In genomic region chr12:87401883-87402282, GRCm38 (mm10) we compare ENCODE assay signal across 23 mouse cellular contexts. TPM values are rescaled to one million over a fixed set of nuclear protein-coding genes. Genes with fewer than 3 reads are reported as not detected.
DNase-seq lines count a peak whose midpoint lies in the region; ATAC-seq and TF ChIP-seq lines count a peak whose summit lies in the region.
"Had no signal": no experiment of that assay in that cellular context is flagged by ENCODE, and none has a peak within 500 bp of the region (broad histone marks: within the 10 kb centered on the region; RNA-seq: fewer than 3 reads in every experiment).

No protein-coding gene starts in this region.

- no peaks in the 10 kb centered on the region for H3K27me3 ChIP-seq in embryonic facial prominence, embryonic 11.5 days (ENCODE audit: control insufficient read depth, insufficient read depth, low read length)
- H3K27me3 ChIP-seq in embryonic facial prominence, embryonic 10.5 days (replicated peaks; ENCODE audit: low read depth, poor library complexity, severe bottlenecking) = no peaks in the 10 kb centered on the region
- H3K27me3 ChIP-seq in midbrain, postnatal 0 days (ENCODE audit: insufficient read depth, low read length) = no peaks in the 10 kb centered on the region
- H3K27me3 ChIP-seq in midbrain, embryonic 11.5 days (ENCODE audit: control insufficient read depth, insufficient read depth, low read length) = no peaks in the 10 kb centered on the region
- H3K27me3 ChIP-seq: embryonic facial prominence, embryonic 12.5 days; embryonic facial prominence, embryonic 15.5 days; hindbrain, embryonic 12.5 days; hindbrain, embryonic 15.5 days; Patski had no signal

- H3K9ac ChIP-seq in embryonic facial prominence, embryonic 11.5 days (replicated peaks; ENCODE audit: low read length) = no peak overlapping the region
- H3K9ac ChIP-seq in midbrain, postnatal 0 days (replicated peaks; ENCODE audit: low read length, poor library complexity, severe bottlenecking) = no peak overlapping the region
- no peak overlapping the region for H3K9ac ChIP-seq in midbrain, embryonic 11.5 days (ENCODE audit: low read length)
- H3K9ac ChIP-seq: embryonic facial prominence, embryonic 12.5 days; embryonic facial prominence, embryonic 15.5 days; forebrain, postnatal 0 days; hindbrain, embryonic 12.5 days; hindbrain, embryonic 15.5 days had no signal

- no peak overlapping the region for H3K27ac ChIP-seq in embryonic facial prominence, embryonic 11.5 days (replicated peaks; ENCODE audit: low read depth, low read length)
- no peak overlapping the region for H3K27ac ChIP-seq in embryonic facial prominence, embryonic 10.5 days (replicated peaks)
- no peak overlapping the region for H3K27ac ChIP-seq in midbrain, postnatal 0 days (ENCODE audit: low read depth, low read length)
- H3K27ac ChIP-seq in midbrain, embryonic 11.5 days (ENCODE audit: low read depth, low read length) = no peak overlapping the region
- H3K27ac ChIP-seq: embryonic facial prominence, embryonic 12.5 days; embryonic facial prominence, embryonic 15.5 days; hindbrain, embryonic 12.5 days; hindbrain, embryonic 15.5 days had no signal

- no peak for ATAC-seq in embryonic facial prominence, embryonic 11.5 days (replicated peaks; ENCODE audit: insufficient number of reproducible peaks, low FRiP score, low TSS enrichment, low read depth)
- ATAC-seq in midbrain, postnatal 0 days (ENCODE audit: low FRiP score) = no peak
- ATAC-seq in midbrain, embryonic 11.5 days (ENCODE audit: low FRiP score) = no peak
- ATAC-seq: forebrain, embryonic 14.5 days; forebrain, postnatal 0 days; intestine, postnatal 0 days; Patski had no signal

- H3K4me3 ChIP-seq in embryonic facial prominence, embryonic 11.5 days (ENCODE audit: low read depth, low read length) = no peak overlapping the region
- H3K4me3 ChIP-seq in embryonic facial prominence, embryonic 10.5 days = no peak overlapping the region
- H3K4me3 ChIP-seq in midbrain, postnatal 0 days (ENCODE audit: low read depth, low read length) = no peak overlapping the region
- H3K4me3 ChIP-seq in midbrain, embryonic 11.5 days (ENCODE audit: low read depth, low read length) = no peak overlapping the region
- H3K4me3 ChIP-seq: embryonic facial prominence, embryonic 12.5 days; embryonic facial prominence, embryonic 15.5 days; hindbrain, embryonic 12.5 days; hindbrain, embryonic 15.5 days had no signal

- no peaks in the 10 kb centered on the region for H3K36me3 ChIP-seq in embryonic facial prominence, embryonic 11.5 days (replicated peaks; ENCODE audit: control insufficient read depth, insufficient read depth, low read depth, low read length)
- H3K36me3 ChIP-seq in embryonic facial prominence, embryonic 10.5 days (replicated peaks) = no peaks in the 10 kb centered on the region
- H3K36me3 ChIP-seq in midbrain, postnatal 0 days (ENCODE audit: insufficient read depth, low read length) = no peaks in the 10 kb centered on the region
- H3K36me3 ChIP-seq in midbrain, embryonic 11.5 days (ENCODE audit: control insufficient read depth, insufficient read depth, low read length) = no peaks in the 10 kb centered on the region
- H3K36me3 ChIP-seq: embryonic facial prominence, embryonic 12.5 days; embryonic facial prominence, embryonic 15.5 days; hindbrain, embryonic 12.5 days; hindbrain, embryonic 15.5 days had no signal

- DNase-seq in embryonic facial prominence, embryonic 11.5 days (ENCODE audit: low spot score) = peak; percentile 33
- DNase-seq in embryonic facial prominence, embryonic 10.5 days (ENCODE audit: low spot score) = no peak
- peak; percentile 12 for DNase-seq in midbrain, postnatal 0 days (ENCODE audit: low spot score)
- DNase-seq in midbrain, embryonic 11.5 days (ENCODE audit: low spot score, missing footprints) = no peak
- DNase-seq in ZHBTc4 (ENCODE audit: low read depth, low spot score) = peak; percentile 43
- no peak for DNase-seq in layer of hippocampus, adult 8-10 months (ENCODE audit: low spot score in 2 of 2)
- DNase-seq: adrenal gland, adult 2 months; adrenal gland, postnatal 14 days; cerebellum, adult 11 months; cerebellum, adult 2 months; cerebellum, adult 9-11 months; cerebellum, postnatal 25 days; forebrain, postnatal 0 days; gastrocnemius, postnatal 14 days; heart, adult 11 months had no signal

- no peak for TF ChIP-seq CTCF in midbrain, postnatal 0 days (IDR thresholded peaks at IDR 0.05)

- no peaks in the 10 kb centered on the region for H3K4me1 ChIP-seq in embryonic facial prominence, embryonic 11.5 days (ENCODE audit: control insufficient read depth, insufficient read depth, low read length)
- H3K4me1 ChIP-seq in embryonic facial prominence, embryonic 10.5 days = no peaks in the 10 kb centered on the region
- H3K4me1 ChIP-seq in midbrain, postnatal 0 days (ENCODE audit: insufficient read depth, low read length) = no peaks in the 10 kb centered on the region
- H3K4me1 ChIP-seq in midbrain, embryonic 11.5 days (ENCODE audit: control insufficient read depth, insufficient read depth, low read length) = no peaks in the 10 kb centered on the region
- H3K4me1 ChIP-seq: embryonic facial prominence, embryonic 12.5 days; embryonic facial prominence, embryonic 15.5 days; hindbrain, embryonic 12.5 days; hindbrain, embryonic 15.5 days had no signal

- H3K4me2 ChIP-seq in embryonic facial prominence, embryonic 11.5 days (ENCODE audit: low read depth, low read length) = no peak overlapping the region
- no peak overlapping the region for H3K4me2 ChIP-seq in midbrain, postnatal 0 days (ENCODE audit: low read depth, low read length, poor library complexity, severe bottlenecking)
- H3K4me2 ChIP-seq in midbrain, embryonic 11.5 days = no peak overlapping the region
- H3K4me2 ChIP-seq: embryonic facial prominence, embryonic 12.5 days; embryonic facial prominence, embryonic 15.5 days; heart, embryonic 11.5 days; hindbrain, embryonic 12.5 days; hindbrain, embryonic 15.5 days had no signal

- no peaks in the 10 kb centered on the region for H3K9me3 ChIP-seq in embryonic facial prominence, embryonic 11.5 days (replicated peaks; ENCODE audit: control insufficient read depth, low read length)
- H3K9me3 ChIP-seq in embryonic facial prominence, embryonic 10.5 days = no peaks in the 10 kb centered on the region
- no peaks in the 10 kb centered on the region for H3K9me3 ChIP-seq in midbrain, postnatal 0 days (ENCODE audit: low read length)
- no peaks in the 10 kb centered on the region for H3K9me3 ChIP-seq in midbrain, embryonic 11.5 days (ENCODE audit: control insufficient read depth, low read length)
- H3K9me3 ChIP-seq: embryonic facial prominence, embryonic 12.5 days; embryonic facial prominence, embryonic 15.5 days; hindbrain, embryonic 12.5 days; hindbrain, embryonic 15.5 days had no signal

- 55% methylated on average over 6 of the region's 6 CpGs for WGBS in embryonic facial prominence, embryonic 11.5 days
- 67% methylated on average over 6 of the region's 6 CpGs for WGBS in embryonic facial prominence, embryonic 10.5 days
- 57% methylated on average over 6 of the region's 6 CpGs for WGBS in midbrain, postnatal 0 days
- 65% methylated on average over 6 of the region's 6 CpGs for WGBS in midbrain, embryonic 11.5 days

RNA-seq across cellular contexts. Expression of gene Sptlc2, which starts 13.7 kb away (rescaled TPM):
- polyA plus RNA-seq in embryonic facial prominence, embryonic 11.5 days (2014; fragmentation: Nextera tagmentation; extraction: Ambion mirVana) = 65.0 and 66.1 TPM in 2 replicates
- polyA plus RNA-seq in embryonic facial prominence, embryonic 10.5 days (2016; fragmentation: Nextera tagmentation; extraction: Ambion mirVana) = 58.5 and 61.8 TPM in 2 replicates
- 41.5 and 49.8 TPM in 2 replicates for total RNA-seq in midbrain, postnatal 0 days (2014; rRNA removed)
- 86.6 and 99.6 TPM in 2 replicates for polyA plus RNA-seq in midbrain, postnatal 0 days (2015; fragmentation: Nextera tagmentation; extraction: Ambion mirVana)
- 56.1 and 61.8 TPM in 2 replicates for polyA plus RNA-seq in midbrain, embryonic 11.5 days (2014; fragmentation: Nextera tagmentation; extraction: Ambion mirVana)
- total RNA-seq in layer of hippocampus, adult 8-10 months (2022) = 10 to 100 TPM; 32.5 to 50.1 (median 37.4) TPM

RNA-seq across cellular contexts. Expression of gene Slirp, which starts 41.8 kb away (rescaled TPM):
- 303 and 309 TPM in 2 replicates for polyA plus RNA-seq in embryonic facial prominence, embryonic 11.5 days (2014; fragmentation: Nextera tagmentation; extraction: Ambion mirVana)
- 311 and 324 TPM in 2 replicates for polyA plus RNA-seq in embryonic facial prominence, embryonic 10.5 days (2016; fragmentation: Nextera tagmentation; extraction: Ambion mirVana)
- total RNA-seq in midbrain, postnatal 0 days (2014; rRNA removed) = 38.9 and 58.2 TPM in 2 replicates
- polyA plus RNA-seq in midbrain, postnatal 0 days (2015; fragmentation: Nextera tagmentation; extraction: Ambion mirVana) = 181 and 194 TPM in 2 replicates
- 283 and 306 TPM in 2 replicates for polyA plus RNA-seq in midbrain, embryonic 11.5 days (2014; fragmentation: Nextera tagmentation; extraction: Ambion mirVana)
- 100 to 1,000 TPM; 102 to 127 (median 112) TPM for total RNA-seq in layer of hippocampus, adult 8-10 months (2022)

RNA-seq across cellular contexts. Expression of gene Alkbh1, which starts 41.9 kb away (rescaled TPM):
- 33.4 and 42.9 TPM in 2 replicates for polyA plus RNA-seq in embryonic facial prominence, embryonic 11.5 days (2014; fragmentation: Nextera tagmentation; extraction: Ambion mirVana)
- polyA plus RNA-seq in embryonic facial prominence, embryonic 10.5 days (2016; fragmentation: Nextera tagmentation; extraction: Ambion mirVana) = 69.6 and 76.0 TPM in 2 replicates
- 20.3 and 28.7 TPM in 2 replicates for total RNA-seq in midbrain, postnatal 0 days (2014; rRNA removed)
- polyA plus RNA-seq in midbrain, postnatal 0 days (2015; fragmentation: Nextera tagmentation; extraction: Ambion mirVana) = 31.5 and 36.8 TPM in 2 replicates
- 37.6 TPM in 2 replicates for polyA plus RNA-seq in midbrain, embryonic 11.5 days (2014; fragmentation: Nextera tagmentation; extraction: Ambion mirVana)
- total RNA-seq in layer of hippocampus, adult 8-10 months (2022) = 10 to 100 TPM; 21.4 to 29.0 (median 24.3) TPM

Comparison
In these comparisons a context has a peak if more than half of its experiments do, and no peak if none do; other contexts are left out.
1. DNase-seq: peak in embryonic facial prominence, embryonic 11.5 days (single experiment), midbrain, postnatal 0 days (single experiment) and ZHBTc4 (single experiment); none in embryonic facial prominence, embryonic 10.5 days (single experiment), midbrain, embryonic 11.5 days (single experiment) and layer of hippocampus, adult 8-10 months (0 of 2).